Mouse (Mus musculus) heart, adult 2 months (tissue): ENCODE measurements at regions not wholly inside any gene's neighbourhood (a gene's known extent, or its start where the extent isn't known, plus 50 kb on each side); places are given as distances from the start of the nearest gene placed in this dataset.

Source experiments
- EP300 ChIP-seq: fragments of 200-500 bp; IDR thresholded peaks from 2 replicates; pipeline ENCODE4 v1.6.1; 2011; ENCODE audit warnings: low read depth, low read length, control low read depth; ENCODE audit not compliant: insufficient read depth
- POLR2A ChIP-seq: fragments of 200-500 bp; IDR thresholded peaks from 2 replicates; pipeline ENCODE4 v1.6.1; 2011; ENCODE audit warnings: mild to moderate bottlenecking, low read depth, low read length, control low read depth; ENCODE audit not compliant: insufficient read depth

GRCm38 (mm10) chr16:5445776-5446175 lies 190.0 kb upstream of the Eef2kmt start:
- no peak for TF ChIP-seq POLR2A
- no peak for TF ChIP-seq EP300
